Mouse (Mus musculus): ENCODE data around the gene Fem1a. TPM values are rescaled to one million over a fixed set of nuclear protein-coding genes. Genes with fewer than 3 reads are reported as not detected.
A peak's percentile ranks its signal among the peaks of the same experiment; 100 is the strongest.
"Not testable (repeated sequence)": the region's sequence is repeated elsewhere in the genome, so short reads cannot be mapped to it uniquely, and the experiment has no call there.

The Fem1a gene
- polyA plus RNA-seq, 1 experiment from 2014 or later: 19.3 TPM

DNA sequence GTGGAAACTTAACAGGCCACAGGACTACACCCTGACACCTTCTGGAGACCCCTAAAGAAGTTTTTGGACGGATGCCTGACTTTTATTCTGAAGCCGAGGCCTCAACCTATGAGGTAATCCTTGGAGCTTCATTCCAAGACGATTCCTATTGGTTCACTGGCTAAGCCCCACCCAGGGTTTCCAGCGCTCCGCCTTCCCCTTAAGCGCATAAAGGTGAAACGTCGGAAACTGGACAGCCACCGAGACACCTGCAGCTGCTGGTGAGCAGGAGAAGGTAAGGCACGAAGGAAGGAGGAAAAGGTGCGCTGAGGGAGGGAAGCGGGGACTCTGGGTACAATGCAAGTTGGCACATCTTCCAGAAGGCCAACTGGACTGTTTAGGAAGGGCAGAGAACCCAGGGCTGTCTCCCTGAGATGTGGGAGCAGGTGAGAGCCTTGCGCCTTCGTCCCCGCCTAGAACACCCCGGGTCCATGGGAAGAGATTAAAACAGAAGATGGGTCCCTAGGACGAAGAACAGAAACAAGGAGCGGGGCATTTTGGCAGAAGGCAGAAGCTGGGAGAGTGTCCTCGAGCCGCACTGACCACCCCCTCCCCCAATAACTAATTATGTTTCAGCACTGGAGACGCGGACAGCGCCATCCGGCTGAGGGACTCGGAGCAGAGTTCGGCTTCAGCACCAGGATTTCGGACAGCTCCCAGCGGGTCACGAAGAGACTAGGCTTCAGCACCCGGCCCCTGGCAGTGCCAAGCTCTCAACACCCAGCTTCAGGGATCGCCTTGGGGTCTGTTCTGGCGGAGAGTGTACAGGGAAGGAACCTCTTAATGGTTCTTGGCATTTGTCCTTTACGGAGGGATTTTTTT is 14.8 kb upstream of the Fem1a start:
- H3K9me3 ChIP-seq (replicated peaks; ENCODE audit: control insufficient read depth, low read length): no peaks in the 10 kb centered on the region
- H3K4me3 ChIP-seq (ENCODE audit: low read depth, low read length): no peak overlapping the region
- no peaks in the 10 kb centered on the region for H3K36me3 ChIP-seq (ENCODE audit: control insufficient read depth, insufficient read depth, low read length)
- peaks cover 13% of the 10 kb centered on the region for H3K27me3 ChIP-seq (ENCODE audit: control insufficient read depth, insufficient read depth, low read length)
- WGBS (ENCODE audit: insufficient replicate concordance): 2% methylated on average over 33 of the region's 33 CpGs
- H3K9ac ChIP-seq (ENCODE audit: low read depth, low read length): no peak overlapping the region
- ATAC-seq (replicated peaks; ENCODE audit: insufficient number of reproducible peaks, low FRiP score, low TSS enrichment): no peak
- H3K4me2 ChIP-seq: no peak overlapping the region
- no peaks in the 10 kb centered on the region for H3K4me1 ChIP-seq (ENCODE audit: control insufficient read depth, insufficient read depth, low read length)
- no peak overlapping the region for H3K27ac ChIP-seq (ENCODE audit: low read depth, low read length)

- no peak for ATAC-seq (replicated peaks; ENCODE audit: insufficient number of reproducible peaks, low FRiP score, low TSS enrichment)
- Histone ChIP-seq H3K27me3 (ENCODE audit: control insufficient read depth, insufficient read depth, low read length) (peaks cover 13% of the 10 kb centered on the region), H3K4me3 (ENCODE audit: low read depth, low read length) (no peak overlapping the region)
These were observed 11.0 kb upstream of the Fem1a start for GRCm38 (mm10) chr17:56245608-56246007.

GRCm38 (mm10) chr17:56251136-56251829 is 5.3 kb upstream of the Fem1a start:
- 20% methylated on average over 6 of the region's 6 CpGs for WGBS (ENCODE audit: insufficient replicate concordance)
- no peak for ATAC-seq (replicated peaks; ENCODE audit: insufficient number of reproducible peaks, low FRiP score, low TSS enrichment)
- Histone ChIP-seq H3K9me3 (replicated peaks; ENCODE audit: control insufficient read depth, low read length) (no peaks in the 10 kb centered on the region), H3K27ac (ENCODE audit: low read depth, low read length) (no peak overlapping the region), H3K36me3 (ENCODE audit: control insufficient read depth, insufficient read depth, low read length) (no peaks in the 10 kb centered on the region), H3K4me3 (ENCODE audit: low read depth, low read length) (no peak overlapping the region), H3K4me2 (no peak overlapping the region), H3K27me3 (ENCODE audit: control insufficient read depth, insufficient read depth, low read length) (no peaks in the 10 kb centered on the region), H3K9ac (ENCODE audit: low read depth, low read length) (no peak overlapping the region), H3K4me1 (ENCODE audit: control insufficient read depth, insufficient read depth, low read length) (no peaks in the 10 kb centered on the region)

More at GRCm38 (mm10) chr17:56245608-56246007, 11.0 kb upstream of the Fem1a start:
- no peaks in the 10 kb centered on the region for H3K9me3 ChIP-seq (replicated peaks; ENCODE audit: control insufficient read depth, low read length)
- no peaks in the 10 kb centered on the region for H3K4me1 ChIP-seq (ENCODE audit: control insufficient read depth, insufficient read depth, low read length)
- H3K4me2 ChIP-seq: no peak overlapping the region
- 66% methylated on average over 7 of the region's 7 CpGs for WGBS (ENCODE audit: insufficient replicate concordance)
- H3K36me3 ChIP-seq (ENCODE audit: control insufficient read depth, insufficient read depth, low read length): no peaks in the 10 kb centered on the region
- no peak overlapping the region for H3K27ac ChIP-seq (ENCODE audit: low read depth, low read length)
- no peak overlapping the region for H3K9ac ChIP-seq (ENCODE audit: low read depth, low read length)

GRCm38 (mm10) chr17:56254695-56255094 is 1.9 kb upstream of the Fem1a start:
- Histone ChIP-seq H3K4me2 (no peak overlapping the region), H3K9ac (ENCODE audit: low read depth, low read length) (no peak overlapping the region), H3K27ac (ENCODE audit: low read depth, low read length) (no peak overlapping the region), H3K9me3 (replicated peaks; ENCODE audit: control insufficient read depth, low read length) (no peaks in the 10 kb centered on the region), H3K36me3 (ENCODE audit: control insufficient read depth, insufficient read depth, low read length) (peaks cover 7% of the 10 kb centered on the region), H3K4me1 (ENCODE audit: control insufficient read depth, insufficient read depth, low read length) (peaks cover 18% of the 10 kb centered on the region), H3K4me3 (ENCODE audit: low read depth, low read length) (no peak overlapping the region), H3K27me3 (ENCODE audit: control insufficient read depth, insufficient read depth, low read length) (no peaks in the 10 kb centered on the region)
- WGBS (ENCODE audit: insufficient replicate concordance): 83% methylated on average over 4 of the region's 4 CpGs
- no peak for ATAC-seq (replicated peaks; ENCODE audit: insufficient number of reproducible peaks, low FRiP score, low TSS enrichment)

GRCm38 (mm10) chr17:56255429-56255828 is 1.2 kb upstream of the Fem1a start:
- H3K27ac ChIP-seq (ENCODE audit: low read depth, low read length): 0 out of 2 replicates have a peak overlapping the region, but pooled peaks have one; percentile 94
- no peak overlapping the region for H3K9ac ChIP-seq (ENCODE audit: low read depth, low read length)
- peak overlapping the region; percentile 74; the same call in 1 of the 2 replicates for H3K4me3 ChIP-seq (ENCODE audit: low read depth, low read length)
- no peak for ATAC-seq (replicated peaks; ENCODE audit: insufficient number of reproducible peaks, low FRiP score, low TSS enrichment)
- H3K27me3 ChIP-seq (ENCODE audit: control insufficient read depth, insufficient read depth, low read length): no peaks in the 10 kb centered on the region
- no peaks in the 10 kb centered on the region for H3K9me3 ChIP-seq (replicated peaks; ENCODE audit: control insufficient read depth, low read length)
- 16% methylated on average over 9 of the region's 9 CpGs for WGBS (ENCODE audit: insufficient replicate concordance)
- H3K36me3 ChIP-seq (ENCODE audit: control insufficient read depth, insufficient read depth, low read length): peaks cover 11% of the 10 kb centered on the region
- peak overlapping the region; percentile 39 for H3K4me2 ChIP-seq
- peaks cover 23% of the 10 kb centered on the region for H3K4me1 ChIP-seq (ENCODE audit: control insufficient read depth, insufficient read depth, low read length)

DNA sequence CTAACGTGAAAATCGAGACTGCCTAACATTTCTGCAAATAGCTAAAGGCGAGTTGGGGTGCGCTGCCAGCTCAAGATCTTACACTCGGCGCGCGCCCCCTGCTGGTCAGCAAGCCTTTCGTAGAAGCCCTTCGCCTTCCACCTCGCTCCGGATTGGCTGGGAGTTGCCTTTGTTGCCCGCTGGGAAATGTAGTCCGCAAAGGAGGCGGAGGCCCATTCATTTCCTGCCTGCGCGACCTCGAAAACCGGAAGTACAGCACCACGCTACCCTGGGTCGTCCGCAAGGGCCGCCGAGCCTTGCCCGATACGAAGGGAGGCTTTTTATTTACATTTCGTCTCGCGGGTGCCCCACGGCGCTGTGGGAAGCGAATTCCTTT is 759 bp upstream of the Fem1a start:
- peaks cover 11% of the 10 kb centered on the region for H3K36me3 ChIP-seq (ENCODE audit: control insufficient read depth, insufficient read depth, low read length)
- H3K9ac ChIP-seq (ENCODE audit: low read depth, low read length): peak overlapping the region; percentile 70
- H3K4me3 ChIP-seq (ENCODE audit: low read depth, low read length): peak overlapping the region; percentile 74
- H3K27ac ChIP-seq (ENCODE audit: low read depth, low read length): peak overlapping the region; percentile 94
- under 1% methylated on average over 32 of the region's 32 CpGs for WGBS (ENCODE audit: insufficient replicate concordance)
- H3K4me2 ChIP-seq: peak overlapping the region; percentile 97
- H3K9me3 ChIP-seq (replicated peaks; ENCODE audit: control insufficient read depth, low read length): no peaks in the 10 kb centered on the region
- ATAC-seq (replicated peaks; ENCODE audit: insufficient number of reproducible peaks, low FRiP score, low TSS enrichment): peak; percentile 90
- peaks cover 23% of the 10 kb centered on the region for H3K4me1 ChIP-seq (ENCODE audit: control insufficient read depth, insufficient read depth, low read length)
- no peaks in the 10 kb centered on the region for H3K27me3 ChIP-seq (ENCODE audit: control insufficient read depth, insufficient read depth, low read length)

- Histone ChIP-seq H3K4me3 (ENCODE audit: low read depth, low read length) (peak overlapping the region; percentile 74), H3K36me3 (ENCODE audit: control insufficient read depth, insufficient read depth, low read length) (peaks cover 11% of the 10 kb centered on the region), H3K4me2 (peak overlapping the region; percentile 97), H3K27me3 (ENCODE audit: control insufficient read depth, insufficient read depth, low read length) (no peaks in the 10 kb centered on the region), H3K9me3 (replicated peaks; ENCODE audit: control insufficient read depth, low read length) (no peaks in the 10 kb centered on the region), H3K4me1 (ENCODE audit: control insufficient read depth, insufficient read depth, low read length) (peaks cover 28% of the 10 kb centered on the region), H3K9ac (ENCODE audit: low read depth, low read length) (peak overlapping the region; percentile 74), H3K27ac (ENCODE audit: low read depth, low read length) (no peak overlapping the region)
- 8% methylated on average over 51 of the region's 58 CpGs for WGBS (ENCODE audit: insufficient replicate concordance)
- ATAC-seq (replicated peaks; ENCODE audit: insufficient number of reproducible peaks, low FRiP score, low TSS enrichment): no peak
These were observed 728 bp downstream of the Fem1a start for GRCm38 (mm10) chr17:56257181-56257894.

GRCm38 (mm10) chr17:56258269-56258668 is 1.7 kb downstream of the Fem1a start:
- Histone ChIP-seq H3K4me1 (ENCODE audit: control insufficient read depth, insufficient read depth, low read length) (peaks cover 37% of the 10 kb centered on the region), H3K36me3 (ENCODE audit: control insufficient read depth, insufficient read depth, low read length) (peaks cover 11% of the 10 kb centered on the region), H3K4me2 (peak overlapping the region; percentile 97)
- not testable (repeated sequence) for H3K27ac ChIP-seq (ENCODE audit: low read depth, low read length); ATAC-seq (replicated peaks; ENCODE audit: insufficient number of reproducible peaks, low FRiP score, low TSS enrichment); H3K9me3 ChIP-seq (replicated peaks; ENCODE audit: control insufficient read depth, low read length); H3K9ac ChIP-seq (ENCODE audit: low read depth, low read length); H3K27me3 ChIP-seq (ENCODE audit: control insufficient read depth, insufficient read depth, low read length); H3K4me3 ChIP-seq (ENCODE audit: low read depth, low read length)
- 86% methylated on average over 19 of the region's 19 CpGs for WGBS (ENCODE audit: insufficient replicate concordance)
